Mouse (Mus musculus) midbrain, embryonic 11.5 days (tissue): ENCODE results near the gene Traf6. TPM values are rescaled to one million over a fixed set of nuclear protein-coding genes. Genes with fewer than 3 reads are reported as not detected.

Experiments used
- ATAC-seq: fragments of 200-750 bp; cut with Nextera tagmentation; 2 replicates; pipeline ENCODE4 v1.8.0; 2017; ENCODE audit warnings: moderate TSS enrichment, moderate library complexity; ENCODE audit not compliant: low FRiP score
- DNase-seq: peaks from one replicate; pipeline ENCODE4 v3.0.0; 2015; ENCODE audit warnings: low spot score; ENCODE audit errors: missing footprints
- H3K27ac ChIP-seq: fragments of 300-500 bp; sonication (generic); 2 replicates; pipeline ENCODE4 v1.5.1; 2014; ENCODE audit warnings: low read depth, low read length
- H3K27me3 ChIP-seq: fragments of 300-500 bp; sonication (generic); 2 replicates; pipeline ENCODE4 v1.6.1; 2014; ENCODE audit warnings: mild to moderate bottlenecking, low read length, moderate library complexity, mixed read lengths; ENCODE audit not compliant: control insufficient read depth, insufficient read depth
- H3K36me3 ChIP-seq: fragments of 300-500 bp; sonication (generic); 2 replicates; pipeline ENCODE4 v1.6.1; 2014; ENCODE audit warnings: mild to moderate bottlenecking, low read length, moderate library complexity, mixed read lengths; ENCODE audit not compliant: control insufficient read depth, insufficient read depth
- H3K4me1 ChIP-seq: fragments of 300-500 bp; sonication (generic); 2 replicates; pipeline ENCODE4 v1.6.1; 2014; ENCODE audit warnings: low read length; ENCODE audit not compliant: control insufficient read depth, insufficient read depth
- H3K4me2 ChIP-seq: fragments of 300-500 bp; sonication (generic); 2 replicates; pipeline ENCODE4 v1.6.1; 2014; ENCODE audit warnings: mild to moderate bottlenecking, moderate library complexity
- H3K4me3 ChIP-seq: fragments of 300-500 bp; sonication (generic); 2 replicates; pipeline ENCODE4 v1.5.1; 2014; ENCODE audit warnings: low read depth, low read length
- H3K9ac ChIP-seq: fragments of 300-500 bp; sonication (generic); 2 replicates; pipeline ENCODE4 v1.6.1; 2014; ENCODE audit warnings: low read length
- H3K9me3 ChIP-seq: fragments of 300-500 bp; sonication (generic); 2 replicates; pipeline ENCODE4 v1.6.1; 2016; ENCODE audit warnings: low read length; ENCODE audit not compliant: control insufficient read depth
- WGBS: fragments of 180-500 bp; shearing (Covaris S2); extraction: QIAGEN DNeasy Blood & Tissue Kit; methylation state at CpG from one replicate; pipeline ENCODE4 v1.1.7; 2014; 5-methylcytosine and 5-hydroxymethylcytosine counted together
- polyA plus RNA-seq: library from polyadenylated mRNA; unstranded; fragments of >200 nt; fragmentation: Nextera tagmentation; extraction: Ambion mirVana; gene quantifications from 2 replicates; pipeline ENCODE4 v1.2.1, GENCODE M21; 2014

The Traf6 gene
- polyA plus RNA-seq, 1 experiment from 2014 or later: 24.6 TPM

DNA sequence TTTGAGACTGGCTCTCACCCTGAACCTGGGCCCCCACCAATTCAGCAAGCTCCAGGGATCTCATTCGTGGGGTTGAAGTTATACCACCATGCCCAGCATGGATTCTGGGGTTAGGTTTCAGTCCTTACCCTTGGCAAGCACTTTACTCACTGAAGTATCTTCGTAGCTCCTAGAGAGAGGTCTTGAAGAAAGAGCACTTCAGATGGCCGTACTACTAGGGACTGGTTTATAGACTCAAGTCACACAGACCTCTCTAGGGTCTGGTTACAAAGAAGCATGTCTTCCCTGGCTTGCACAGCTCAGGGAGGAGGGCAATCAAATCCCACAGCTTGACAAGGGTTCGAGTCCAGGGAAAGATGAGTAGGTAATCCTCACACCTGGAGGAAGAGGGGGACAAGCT is 43.6 kb downstream of the Traf6 start:
- no peak overlapping the region for H3K4me2 ChIP-seq
- ATAC-seq: no peak
- no peak overlapping the region for H3K9ac ChIP-seq
- H3K9me3 ChIP-seq: no peaks in the 10 kb centered on the region
- H3K4me1 ChIP-seq: peaks cover 20% of the 10 kb centered on the region
- H3K27me3 ChIP-seq: no peaks in the 10 kb centered on the region
- 92% methylated on average over 4 of the region's 4 CpGs for WGBS
- H3K36me3 ChIP-seq: 0 out of 2 replicates have a peak, but pooled peaks cover 2% of the 10 kb centered on the region
- H3K4me3 ChIP-seq: no peak overlapping the region
- peak overlapping the region; percentile 94 for H3K27ac ChIP-seq
- no peak for DNase-seq

DNA sequence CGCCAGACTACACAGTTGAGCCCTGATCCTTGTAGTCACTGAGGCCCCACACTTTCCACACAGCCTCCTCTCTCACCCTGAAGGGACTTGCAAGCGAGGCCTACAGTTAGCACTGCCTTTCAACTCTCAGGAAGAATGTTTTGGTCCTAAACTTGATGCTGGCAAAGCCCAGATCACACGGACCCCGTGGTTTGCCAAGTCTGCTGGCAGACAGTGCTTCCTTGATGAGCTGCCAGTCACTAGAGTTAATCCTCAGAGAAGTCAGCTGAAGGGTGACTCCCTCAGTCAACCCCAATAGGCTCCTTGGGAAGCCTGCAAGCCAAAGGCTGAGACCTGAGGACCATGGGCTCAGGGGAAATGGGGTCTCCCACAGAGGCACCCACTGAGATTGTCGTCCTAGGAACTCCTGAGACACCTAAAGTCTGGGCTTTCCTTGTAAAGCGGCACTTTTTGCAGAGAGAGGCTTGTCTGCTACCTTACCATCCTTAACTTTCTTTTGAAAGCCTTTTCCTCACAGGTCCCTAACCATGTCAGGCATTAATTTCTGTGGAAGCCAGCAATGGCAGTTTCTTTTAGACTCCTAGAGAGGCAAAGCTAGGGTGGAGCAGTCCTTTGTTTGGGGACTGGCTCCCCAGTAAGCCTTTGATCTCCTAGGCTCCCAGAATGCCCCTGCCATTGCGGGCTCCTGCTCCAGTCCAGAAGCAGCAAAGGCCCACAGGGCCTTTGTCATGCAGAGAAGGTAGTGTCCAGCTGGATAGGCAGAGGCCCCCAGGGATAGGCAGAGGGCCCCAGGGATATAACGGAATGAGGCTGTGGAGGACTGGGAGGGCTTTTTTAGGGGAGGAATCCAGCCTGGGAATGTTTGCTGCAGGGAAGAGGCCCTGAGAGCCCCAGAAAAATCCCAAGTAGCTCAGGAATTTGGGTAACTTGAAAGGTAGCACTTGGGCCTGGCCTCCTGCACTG is 44.4 kb downstream of the Traf6 start:
- peak overlapping the region; percentile 94 for H3K27ac ChIP-seq
- H3K4me3 ChIP-seq: no peak overlapping the region
- H3K9me3 ChIP-seq: no peaks in the 10 kb centered on the region
- H3K4me1 ChIP-seq: peaks cover 20% of the 10 kb centered on the region
- WGBS: 15% methylated on average over 8 of the region's 8 CpGs
- H3K36me3 ChIP-seq: no peaks in the 10 kb centered on the region
- H3K27me3 ChIP-seq: no peaks in the 10 kb centered on the region
- ATAC-seq (peak; percentile 97), DNase-seq (peak; percentile 96)
- H3K4me2 ChIP-seq: no peak overlapping the region; the same call in 1 of the 2 replicates
- H3K9ac ChIP-seq: peak overlapping the region; percentile 7

DNA sequence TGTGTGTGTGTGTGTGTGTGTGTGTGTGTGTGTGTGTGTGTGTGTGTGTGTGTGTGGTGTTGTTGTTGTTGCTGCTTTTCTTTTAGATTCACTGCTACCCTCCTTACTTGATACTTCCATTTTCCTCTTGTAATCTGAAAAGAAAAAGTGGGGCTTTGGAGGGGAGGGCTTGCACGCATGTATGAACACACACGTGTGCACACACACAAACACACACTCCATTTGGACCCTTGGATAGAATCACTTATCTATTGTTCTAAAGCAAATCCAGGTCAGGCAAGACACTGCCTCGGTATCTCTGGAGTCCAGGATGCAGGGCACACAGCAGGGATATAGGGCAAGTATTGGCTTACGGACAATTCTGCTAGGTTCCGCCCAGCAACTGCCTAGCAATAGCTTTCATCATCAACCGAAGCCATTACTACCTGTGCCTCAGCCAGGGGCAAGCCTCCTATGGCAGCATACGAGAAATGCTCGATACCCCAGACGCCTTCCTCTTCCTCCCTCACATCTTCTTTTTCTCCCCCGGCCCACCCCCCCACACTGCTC is 45.2 kb downstream of the Traf6 start:
- Histone ChIP-seq H3K9ac (no peak overlapping the region; the same call in 1 of the 2 replicates), H3K36me3 (no peaks in the 10 kb centered on the region), H3K4me2 (no peak overlapping the region; the same call in 1 of the 2 replicates), H3K27me3 (no peaks in the 10 kb centered on the region), H3K4me1 (peaks cover 20% of the 10 kb centered on the region), H3K27ac (peak overlapping the region; percentile 94), H3K4me3 (no peak overlapping the region), H3K9me3 (no peaks in the 10 kb centered on the region)
- DNase-seq (peak; percentile 91), ATAC-seq (peak; percentile 33)
- 38% methylated on average over 10 of the region's 10 CpGs for WGBS

DNA sequence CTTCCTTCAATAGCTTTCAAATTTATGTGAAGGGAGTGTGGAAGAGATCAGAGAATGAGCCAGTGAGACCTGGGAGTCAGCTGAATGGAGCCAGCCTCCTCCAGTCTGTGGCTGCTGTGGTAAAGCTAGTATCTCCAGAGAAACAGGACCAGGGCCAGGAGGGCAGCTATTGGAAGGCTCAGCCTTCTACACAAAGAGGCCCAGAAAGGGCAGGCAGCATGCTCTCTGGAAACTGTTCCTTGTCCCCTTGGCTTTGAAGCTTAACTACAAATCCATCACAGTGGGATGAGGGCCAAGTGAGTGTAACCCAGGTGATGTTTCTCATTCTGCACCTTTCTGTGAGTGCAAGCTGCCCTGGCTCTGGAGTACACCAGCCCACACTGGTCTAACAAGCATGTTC is 49.6 kb downstream of the Traf6 start:
- H3K4me3 ChIP-seq: no peak overlapping the region
- DNase-seq: no peak
- H3K27me3 ChIP-seq: no peaks in the 10 kb centered on the region
- H3K9me3 ChIP-seq: no peaks in the 10 kb centered on the region
- peaks cover 3% of the 10 kb centered on the region; the same call in 1 of the 2 replicates for H3K36me3 ChIP-seq
- H3K27ac ChIP-seq: no peak overlapping the region
- H3K4me1 ChIP-seq: peaks cover 12% of the 10 kb centered on the region
- H3K4me2 ChIP-seq: no peak overlapping the region
- ATAC-seq: no peak
- H3K9ac ChIP-seq: no peak overlapping the region

DNA sequence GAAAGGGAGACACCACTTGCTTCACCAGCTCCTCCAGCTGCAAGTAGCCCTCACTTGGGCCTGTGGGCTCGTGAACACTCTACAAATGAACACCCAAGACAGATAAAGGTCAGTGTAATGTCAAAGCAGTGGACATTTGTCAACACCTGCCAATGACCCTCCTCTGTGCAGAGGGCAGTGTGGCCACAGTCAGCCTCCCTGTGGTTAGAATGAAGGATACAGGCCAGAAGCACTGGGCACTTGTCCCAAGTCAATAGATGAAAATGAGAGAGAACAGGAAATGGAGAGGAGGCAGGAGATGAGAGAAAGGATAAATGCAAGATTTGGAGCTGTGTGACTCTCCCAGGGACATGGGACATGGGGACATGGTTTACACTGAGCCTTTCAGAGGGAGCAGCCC is 51.2 kb downstream of the Traf6 start:
- Histone ChIP-seq H3K4me1 (no peaks in the 10 kb centered on the region), H3K36me3 (peaks cover 6% of the 10 kb centered on the region), H3K9me3 (no peaks in the 10 kb centered on the region), H3K27ac (no peak overlapping the region), H3K27me3 (no peaks in the 10 kb centered on the region), H3K4me3 (no peak overlapping the region), H3K9ac (no peak overlapping the region), H3K4me2 (no peak overlapping the region)
- DNase-seq (no peak), ATAC-seq (no peak)
- 88% methylated on average over 1 of the region's 1 CpGs for WGBS

DNA sequence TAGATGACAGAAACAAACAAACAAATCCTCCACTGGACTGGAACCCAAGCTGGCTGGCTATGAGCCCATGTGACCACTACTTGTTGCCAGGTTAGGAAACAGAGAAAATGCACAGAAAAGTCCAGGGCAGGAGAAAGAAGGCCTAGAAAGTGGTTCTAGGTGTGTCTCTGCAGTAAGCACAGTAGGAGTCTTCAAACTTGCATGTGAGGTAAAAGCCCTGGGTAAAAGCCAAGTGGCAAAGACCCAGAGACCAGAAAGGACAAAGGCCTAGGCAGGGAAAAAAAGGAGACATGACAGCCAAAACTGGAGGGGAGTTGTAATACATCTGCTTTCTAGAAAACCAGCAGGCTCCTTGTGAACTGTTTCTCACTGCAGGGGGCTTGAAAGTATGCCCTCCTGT is 52.7 kb downstream of the Traf6 start:
- Histone ChIP-seq H3K9ac (no peak overlapping the region), H3K4me2 (no peak overlapping the region), H3K27ac (no peak overlapping the region), H3K36me3 (peaks cover 6% of the 10 kb centered on the region), H3K27me3 (no peaks in the 10 kb centered on the region), H3K9me3 (no peaks in the 10 kb centered on the region), H3K4me3 (no peak overlapping the region), H3K4me1 (no peaks in the 10 kb centered on the region)
- DNase-seq: no peak
- ATAC-seq: no peak

DNA sequence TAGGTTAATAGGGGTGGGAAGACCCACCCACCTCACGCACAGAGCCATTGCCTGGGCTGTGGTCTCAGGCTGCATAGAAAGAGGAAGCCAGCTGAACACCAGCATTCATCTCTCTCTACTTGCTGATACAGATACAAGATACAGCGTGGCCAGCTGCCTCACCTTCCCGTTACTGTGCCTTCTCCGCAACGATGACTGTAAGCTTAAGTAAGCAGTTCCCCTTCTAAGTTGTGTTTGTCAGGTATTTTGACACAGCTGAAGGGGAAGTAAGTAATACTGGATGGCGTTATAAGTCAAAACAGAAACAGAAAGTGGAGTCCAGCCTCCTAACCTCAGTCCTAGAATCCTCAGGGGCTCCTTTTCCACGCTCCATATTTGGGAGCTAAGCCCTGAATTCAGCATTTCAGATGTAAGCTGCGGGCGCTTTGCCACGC is 54.6 kb downstream of the Traf6 start:
- WGBS: 96% methylated on average over 10 of the region's 10 CpGs
- no peak for DNase-seq
- peaks cover 6% of the 10 kb centered on the region for H3K36me3 ChIP-seq

DNA sequence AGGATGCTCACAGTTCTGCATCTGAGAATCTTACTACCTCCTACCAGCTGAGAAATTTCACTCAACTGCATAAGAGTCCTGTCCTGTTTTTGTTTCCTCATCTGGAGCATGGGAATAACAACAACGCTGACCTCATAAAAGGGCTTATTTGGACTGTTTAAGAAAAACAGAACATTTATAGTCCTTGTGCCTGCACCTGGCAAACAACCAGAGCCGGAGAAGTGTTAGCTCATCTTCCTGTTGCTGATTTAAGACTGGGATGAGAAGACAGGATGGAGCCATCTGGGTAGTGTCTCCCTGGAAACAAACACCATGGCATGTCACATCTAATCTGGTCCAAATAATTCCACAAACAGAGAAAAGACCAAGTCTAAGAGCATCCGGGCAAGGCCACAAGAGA is 55.3 kb downstream of the Traf6 start:
- WGBS: 88% methylated on average over 3 of the region's 3 CpGs
- no peaks in the 10 kb centered on the region for H3K9me3 ChIP-seq
- peaks cover 6% of the 10 kb centered on the region for H3K36me3 ChIP-seq
- H3K4me2 ChIP-seq: no peak overlapping the region
- no peak for ATAC-seq
- H3K4me3 ChIP-seq: no peak overlapping the region
- H3K27me3 ChIP-seq: no peaks in the 10 kb centered on the region
- no peak overlapping the region for H3K27ac ChIP-seq
- DNase-seq: no peak
- H3K4me1 ChIP-seq: no peaks in the 10 kb centered on the region
- H3K9ac ChIP-seq: no peak overlapping the region

More for the DNA sequence above, 54.6 kb downstream of the Traf6 start:
- Histone ChIP-seq H3K27me3 (no peaks in the 10 kb centered on the region), H3K4me3 (no peak overlapping the region), H3K4me1 (no peaks in the 10 kb centered on the region), H3K4me2 (no peak overlapping the region), H3K9ac (no peak overlapping the region), H3K9me3 (no peaks in the 10 kb centered on the region), H3K27ac (no peak overlapping the region)
- no peak for ATAC-seq

DNA sequence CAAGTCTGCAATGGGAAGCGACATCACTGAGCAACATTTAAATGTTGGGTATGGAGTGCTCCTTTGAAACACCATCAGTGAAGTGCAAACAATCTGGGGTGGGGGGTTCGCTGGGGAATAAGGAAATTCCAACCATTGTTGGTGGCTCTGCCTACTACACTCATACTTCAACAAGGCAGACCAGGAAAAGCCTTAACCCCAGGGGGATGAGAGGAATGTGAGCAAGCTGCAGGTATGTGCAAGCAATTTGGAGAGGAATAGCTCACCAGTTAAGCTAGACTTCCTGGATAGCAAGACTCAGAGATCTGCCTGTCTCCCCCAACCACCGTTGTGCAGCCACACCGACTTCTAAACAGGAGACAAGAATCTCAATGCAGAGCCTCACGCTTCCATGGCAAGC is 61.7 kb downstream of the Traf6 start:
- no peak overlapping the region for H3K4me2 ChIP-seq
- H3K9ac ChIP-seq: no peak overlapping the region
- H3K27me3 ChIP-seq: no peaks in the 10 kb centered on the region
- H3K4me1 ChIP-seq: no peaks in the 10 kb centered on the region
- no peak overlapping the region for H3K27ac ChIP-seq
- DNase-seq (no peak), ATAC-seq (no peak)
- H3K9me3 ChIP-seq: no peaks in the 10 kb centered on the region
- H3K4me3 ChIP-seq: no peak overlapping the region
- H3K36me3 ChIP-seq: no peaks in the 10 kb centered on the region
- 78% methylated on average over 5 of the region's 5 CpGs for WGBS
